8 mouse cellular contexts compared by ENCODE assay signal in genomic region chr3:148987591-148988292, GRCm38 (mm10). TPM values are rescaled to one million over a fixed set of nuclear protein-coding genes. Genes with fewer than 3 reads are reported as not detected.
A peak's percentile ranks its signal among the peaks of the same experiment; 100 is the strongest.
DNase-seq lines count a peak whose midpoint lies in the region; ATAC-seq and TF ChIP-seq lines count a peak whose summit lies in the region.

No protein-coding gene starts in this region.

- H3K36me3 ChIP-seq in forebrain, embryonic 10.5 days (replicated peaks) = no peaks in the 10 kb centered on the region
- H3K36me3 ChIP-seq in heart, embryonic 14.5 days (ENCODE audit: control insufficient read depth, insufficient read depth, low read length) = no peaks in the 10 kb centered on the region
- no peaks in the 10 kb centered on the region for H3K36me3 ChIP-seq in liver, postnatal 0 days (replicated peaks; ENCODE audit: insufficient read depth, low read length)
- no peaks in the 10 kb centered on the region for H3K36me3 ChIP-seq in neural tube, embryonic 12.5 days
- H3K36me3 ChIP-seq in testis, adult 2 months (ENCODE audit: control insufficient read depth, insufficient read depth, low read length) = no peaks in the 10 kb centered on the region

- TF ChIP-seq POLR2A in bone marrow, adult 2 months (IDR thresholded peaks at IDR 0.05; ENCODE audit: borderline replicate concordance, control insufficient read depth, low read depth, low read length) = no peak
- no peak for TF ChIP-seq POLR2A in testis, adult 2 months (IDR thresholded peaks at IDR 0.05; ENCODE audit: control insufficient read depth, low read depth, low read length)

- H3K4me1 ChIP-seq in bone marrow, adult 2 months (ENCODE audit: control insufficient read depth, insufficient read depth, low read length) = no peaks in the 10 kb centered on the region
- H3K4me1 ChIP-seq in forebrain, embryonic 10.5 days = peaks cover 70% of the 10 kb centered on the region
- peaks cover 6 to 40% of the 10 kb centered on the region in 2 experiments for H3K4me1 ChIP-seq in heart, embryonic 14.5 days (ENCODE audit: control insufficient read depth in 2 of 2, insufficient read depth in 2 of 2, low read length in 2 of 2)
- peaks cover 8% of the 10 kb centered on the region for H3K4me1 ChIP-seq in liver, postnatal 0 days (ENCODE audit: insufficient read depth)
- H3K4me1 ChIP-seq in neural tube, embryonic 12.5 days = peaks cover 21% of the 10 kb centered on the region
- peaks cover 33% of the 10 kb centered on the region for H3K4me1 ChIP-seq in testis, adult 2 months (ENCODE audit: control insufficient read depth, insufficient read depth, low read length)

- peak; percentile 46; the same call in 1 of the 2 replicates for TF ChIP-seq CTCF in bone marrow, adult 2 months (IDR thresholded peaks at IDR 0.05; ENCODE audit: control insufficient read depth, insufficient read depth, low read length)
- peak; percentile 83 for TF ChIP-seq CTCF in liver, postnatal 0 days (IDR thresholded peaks at IDR 0.05; ENCODE audit: low read depth)
- TF ChIP-seq CTCF in testis, adult 2 months (IDR thresholded peaks at IDR 0.05; ENCODE audit: control insufficient read depth, insufficient read depth, insufficient replicate concordance, low read depth, low read length) = peak; percentile 24; the same call in 1 of the 2 replicates

- H3K4me3 ChIP-seq in bone marrow, adult 2 months (replicated peaks; ENCODE audit: control insufficient read depth, low read depth, low read length) = peak overlapping the region; percentile 64
- H3K4me3 ChIP-seq in forebrain, embryonic 10.5 days = peak overlapping the region; percentile 98
- peak overlapping the region; percentile 68 to 69 for H3K4me3 ChIP-seq in heart, embryonic 14.5 days (ENCODE audit: control insufficient read depth in 1 of 2, insufficient read depth in 1 of 2, low read depth in 1 of 2, low read length in 2 of 2)
- peak overlapping the region; percentile 76 for H3K4me3 ChIP-seq in liver, postnatal 0 days (ENCODE audit: low read depth, low read length)
- H3K4me3 ChIP-seq in neural tube, embryonic 12.5 days = peak overlapping the region; percentile 90
- peak overlapping the region; percentile 84 for H3K4me3 ChIP-seq in testis, adult 2 months (ENCODE audit: control insufficient read depth, low read depth, low read length)

- H3K9me3 ChIP-seq in forebrain, embryonic 10.5 days = no peaks in the 10 kb centered on the region
- H3K9me3 ChIP-seq in heart, embryonic 14.5 days (ENCODE audit: control insufficient read depth, low read length) = no peaks in the 10 kb centered on the region
- no peaks in the 10 kb centered on the region for H3K9me3 ChIP-seq in liver, postnatal 0 days (ENCODE audit: low read length)
- H3K9me3 ChIP-seq in neural tube, embryonic 12.5 days = no peaks in the 10 kb centered on the region

- ATAC-seq in heart, embryonic 14.5 days (ENCODE audit: insufficient number of reproducible peaks, insufficient read depth, low FRiP score, low read depth) = 0 out of 2 replicates have a peak, but pooled peaks have one; percentile 48
- ATAC-seq in liver, postnatal 0 days = peak; percentile 61
- peak; percentile 58 for ATAC-seq in neural tube, embryonic 12.5 days (ENCODE audit: low FRiP score, low read depth)

- TF ChIP-seq EP300 in liver, postnatal 0 days (IDR thresholded peaks at IDR 0.05; ENCODE audit: low read depth) = no peak

- WGBS in bone marrow, adult 2 months = under 1% methylated on average over 45 of the region's 45 CpGs
- WGBS in forebrain, embryonic 10.5 days = under 1% methylated on average over 45 of the region's 45 CpGs
- WGBS in heart, embryonic 14.5 days = under 1% methylated on average over 45 of the region's 45 CpGs
- WGBS in liver, postnatal 0 days (ENCODE audit: insufficient replicate concordance) = 3% methylated on average over 42 of the region's 45 CpGs
- under 1% methylated on average over 45 of the region's 45 CpGs for WGBS in neural tube, embryonic 12.5 days

- peak overlapping the region; percentile 80 for H3K9ac ChIP-seq in heart, embryonic 14.5 days (ENCODE audit: low read length)
- peak overlapping the region; percentile 69 for H3K9ac ChIP-seq in liver, postnatal 0 days (replicated peaks)
- peak overlapping the region; percentile 97 for H3K9ac ChIP-seq in neural tube, embryonic 12.5 days

- DNase-seq in 3T3-L1 (ENCODE audit: low read depth, low spot score) = peak; percentile 68
- DNase-seq in forebrain, embryonic 10.5 days (ENCODE audit: extremely low spot score, low spot score) = peak; percentile 81
- DNase-seq in kidney, postnatal 10 days = peak; percentile 92
- DNase-seq in liver, postnatal 0 days = peak; percentile 77

- peak overlapping the region; percentile 78 for H3K4me2 ChIP-seq in heart, embryonic 14.5 days (ENCODE audit: low read length)
- H3K4me2 ChIP-seq in liver, postnatal 0 days (ENCODE audit: low read depth, low read length) = peak overlapping the region; percentile 83
- H3K4me2 ChIP-seq in neural tube, embryonic 12.5 days (replicated peaks) = peak overlapping the region; percentile 76

- no peaks in the 10 kb centered on the region for H3K27me3 ChIP-seq in forebrain, embryonic 10.5 days (ENCODE audit: poor library complexity, severe bottlenecking)
- H3K27me3 ChIP-seq in heart, embryonic 14.5 days (ENCODE audit: control insufficient read depth, insufficient read depth, low read length) = no peaks in the 10 kb centered on the region
- H3K27me3 ChIP-seq in liver, postnatal 0 days (ENCODE audit: insufficient read depth, low read length) = peaks cover 16% of the 10 kb centered on the region
- no peaks in the 10 kb centered on the region for H3K27me3 ChIP-seq in neural tube, embryonic 12.5 days (replicated peaks)
- no peaks in the 10 kb centered on the region for H3K27me3 ChIP-seq in testis, adult 2 months (ENCODE audit: control insufficient read depth, insufficient read depth, low read length)

- no peak overlapping the region for H3K27ac ChIP-seq in bone marrow, adult 2 months (ENCODE audit: control insufficient read depth, insufficient read depth, low read depth, low read length, poor library complexity)
- H3K27ac ChIP-seq in forebrain, embryonic 10.5 days = peak overlapping the region; percentile 100
- H3K27ac ChIP-seq in heart, embryonic 14.5 days (replicated peaks in 1 of 2; ENCODE audit: control insufficient read depth in 1 of 2, insufficient read depth in 1 of 2, low read depth in 2 of 2, low read length in 2 of 2) = peak overlapping the region; percentile 92 to 99
- 0 out of 2 replicates have a peak overlapping the region, but pooled peaks have one; percentile 89 for H3K27ac ChIP-seq in liver, postnatal 0 days (ENCODE audit: low read depth)
- peak overlapping the region; percentile 99 for H3K27ac ChIP-seq in neural tube, embryonic 12.5 days
- H3K27ac ChIP-seq in testis, adult 2 months (ENCODE audit: control insufficient read depth, insufficient read depth, low read depth, low read length) = no peak overlapping the region

RNA-seq across cellular contexts. Expression of gene Adgrl2, which starts 2.6 kb away (rescaled TPM):
- polyA plus RNA-seq in bone marrow, adult 2 months (2011; ENCODE audit: insufficient read depth, insufficient read length, low replicate concordance, missing spikeins) = 2.4 and 5.5 TPM in 2 replicates
- polyA plus RNA-seq in forebrain, embryonic 10.5 days (2016; fragmentation: Nextera tagmentation; extraction: Ambion mirVana) = 78.1 and 81.6 TPM in 2 replicates
- 47.1 and 49.2 TPM in 2 replicates for polyA plus RNA-seq in heart, embryonic 14.5 days (2014; fragmentation: Nextera tagmentation; extraction: Ambion mirVana)
- 8.2 and 9.1 TPM in 2 replicates for polyA plus RNA-seq in liver, postnatal 0 days (2015; fragmentation: Nextera tagmentation; extraction: Ambion mirVana)
- polyA plus RNA-seq in neural tube, embryonic 12.5 days (2016; fragmentation: Nextera tagmentation; extraction: Ambion mirVana) = 100 and 102 TPM in 2 replicates
- 12.9 and 13.2 TPM in 2 replicates for polyA plus RNA-seq in testis, adult 2 months (2012; rRNA removed)

Comparison
In these comparisons a context has a peak if more than half of its experiments do, and no peak if none do; other contexts are left out.
1. H3K27ac ChIP-seq: peak in forebrain, embryonic 10.5 days (single experiment), heart, embryonic 14.5 days (2 of 2), liver, postnatal 0 days (single experiment) and neural tube, embryonic 12.5 days (single experiment); none in bone marrow, adult 2 months (single experiment) and testis, adult 2 months (single experiment).
2. CTCF ChIP-seq: peak in every context shown above with its lines; median percentile 83 in liver, postnatal 0 days; 46 in bone marrow, adult 2 months; 24 in testis, adult 2 months.
3. Peak in every context shown above with its lines, with median percentiles within 50 percentile points of each other: DNase-seq, H3K4me3 ChIP-seq, ATAC-seq, H3K4me2 ChIP-seq and H3K9ac ChIP-seq.